Mouse (Mus musculus) cortical plate, adult 2 months (tissue): Measurements from ENCODE around the gene Gpd1.

ENCODE experiments used
- CTCF ChIP-seq: fragments of 200-500 bp; IDR thresholded peaks from 2 replicates; pipeline ENCODE4 v1.5.1; 2011; ENCODE audit warnings: mild to moderate bottlenecking, control low read depth, low read length; ENCODE audit not compliant: insufficient read depth; ENCODE audit errors: extremely low read depth
- POLR2A ChIP-seq: fragments of 200-500 bp; IDR thresholded peaks from 2 replicates; pipeline ENCODE4 v1.6.1; 2011; ENCODE audit warnings: mild to moderate bottlenecking, low read length, control low read depth; ENCODE audit not compliant: insufficient read depth; ENCODE audit errors: extremely low read depth

- no peak for TF ChIP-seq POLR2A
- TF ChIP-seq CTCF = no peak
These were observed 53.7 kb downstream of the Gpd1 start for GRCm38 (mm10) chr15:99771004-99771500.
